Mouse (Mus musculus) limb, embryonic 13.5 days (tissue): Measurements from ENCODE around the gene Tef. TPM values are rescaled to one million over a fixed set of nuclear protein-coding genes. Genes with fewer than 3 reads are reported as not detected.

Experiments
- ATAC-seq: fragments of 200-750 bp; cut with Nextera tagmentation; 2 replicates; pipeline ENCODE4 v1.8.0; 2017; ENCODE audit warnings: low read depth, moderate number of reproducible peaks, moderate TSS enrichment; ENCODE audit not compliant: low FRiP score
- H3K27ac ChIP-seq: fragments of 300-500 bp; sonication (generic); 2 replicates; pipeline ENCODE4 v1.5.1; 2015; ENCODE audit warnings: inconsistent platforms, mild to moderate bottlenecking, moderate library complexity
- H3K27me3 ChIP-seq: fragments of 300-500 bp; sonication (generic); 2 replicates; pipeline ENCODE4 v1.6.1; 2015; ENCODE audit warnings: mild to moderate bottlenecking, inconsistent platforms
- H3K36me3 ChIP-seq: fragments of 300-500 bp; sonication (generic); 2 replicates; pipeline ENCODE4 v1.6.1; 2015; ENCODE audit warnings: inconsistent platforms, mild to moderate bottlenecking, moderate library complexity
- H3K4me1 ChIP-seq: fragments of 300-500 bp; sonication (generic); 2 replicates; pipeline ENCODE4 v1.6.1; 2015; ENCODE audit warnings: inconsistent platforms
- H3K4me2 ChIP-seq: fragments of 300-500 bp; sonication (generic); replicated peaks from 2 replicates; pipeline ENCODE4 v1.6.1; 2015; ENCODE audit warnings: inconsistent platforms, mild to moderate bottlenecking, moderate library complexity
- H3K4me3 ChIP-seq: fragments of 300-500 bp; sonication (generic); 2 replicates; pipeline ENCODE4 v1.5.1; 2015; ENCODE audit warnings: moderate library complexity, mild to moderate bottlenecking, inconsistent platforms
- H3K9ac ChIP-seq: fragments of 300-500 bp; sonication (generic); 2 replicates; pipeline ENCODE4 v1.6.1; 2015; ENCODE audit warnings: mild to moderate bottlenecking, inconsistent platforms
- H3K9me3 ChIP-seq: fragments of 300-500 bp; sonication (generic); 2 replicates; pipeline ENCODE4 v1.6.1; 2016; ENCODE audit warnings: inconsistent platforms
- WGBS: fragments of 180-500 bp; shearing (Covaris S2); methylation state at CpG from one replicate; pipeline ENCODE4 v1.1.7; 2015; 5-methylcytosine and 5-hydroxymethylcytosine counted together
- polyA plus RNA-seq: library from polyadenylated mRNA; unstranded; fragments of >200 nt; fragmentation: Nextera tagmentation; extraction: Ambion mirVana; gene quantifications from 2 replicates; pipeline ENCODE4 v1.2.1, GENCODE M21; 2015

The Tef gene
- polyA plus RNA-seq, 1 experiment from 2014 or later, result 25.4 TPM

GRCm38 (mm10) chr15:81857724-81858116 is 55.5 kb downstream of the Tef start:
- Histone ChIP-seq H3K36me3 (peaks cover 13% of the 10 kb centered on the region; the same call in 1 of the 2 replicates), H3K27ac (peak overlapping the region; percentile 95), H3K4me3 (peak overlapping the region; percentile 91), H3K27me3 (no peaks in the 10 kb centered on the region), H3K9me3 (no peaks in the 10 kb centered on the region), H3K4me2 (peak overlapping the region; percentile 96), H3K4me1 (peaks cover 18% of the 10 kb centered on the region), H3K9ac (peak overlapping the region; percentile 96)
- 0 out of 2 replicates have a peak, but pooled peaks have one; percentile 17 for ATAC-seq
- WGBS, result under 1% methylated on average over 33 of the region's 33 CpGs

- H3K9me3 ChIP-seq, result no peaks in the 10 kb centered on the region
- peak overlapping the region; percentile 95 for H3K27ac ChIP-seq
- peak overlapping the region; percentile 96 for H3K4me2 ChIP-seq
- no peaks in the 10 kb centered on the region for H3K27me3 ChIP-seq
- 0% methylated on average over 23 of the region's 23 CpGs for WGBS
- H3K9ac ChIP-seq, result peak overlapping the region; percentile 96
- H3K36me3 ChIP-seq, result peaks cover 9% of the 10 kb centered on the region; the same call in 1 of the 2 replicates
- H3K4me1 ChIP-seq, result peaks cover 18% of the 10 kb centered on the region
- H3K4me3 ChIP-seq, result peak overlapping the region; percentile 91
- peak; percentile 33; the same call in 1 of the 2 replicates for ATAC-seq
These were observed 55.9 kb downstream of the Tef start for GRCm38 (mm10) chr15:81858138-81858516.

- Histone ChIP-seq H3K4me2 (peak within 1 kb of the TSS; percentile 96), H3K4me1 (peaks cover 18% of the 10 kb centered on the region), H3K36me3 (peaks cover 8% of the 10 kb centered on the region; the same call in 1 of the 2 replicates), H3K27ac (peak within 1 kb of the TSS; percentile 95), H3K9me3 (no peaks in the 10 kb centered on the region), H3K4me3 (peak within 1 kb of the TSS; percentile 91), H3K9ac (peak within 1 kb of the TSS; percentile 96), H3K27me3 (no peaks in the 10 kb centered on the region)
- under 1% methylated on average over 44 of the region's 44 CpGs for WGBS
- peak; percentile 8; the same call in 1 of the 2 replicates for ATAC-seq
These were observed 56.5 kb downstream of the Tef start, which contains the start of gene Tob2 for GRCm38 (mm10) chr15:81858517-81859329. Gene Tob2, minus strand, starts transcription at chr15:81858796.

- Histone ChIP-seq H3K36me3 (peaks cover 11% of the 10 kb centered on the region), H3K4me1 (peaks cover 17% of the 10 kb centered on the region), H3K9ac (peak overlapping the region; percentile 96), H3K9me3 (no peaks in the 10 kb centered on the region), H3K27me3 (no peaks in the 10 kb centered on the region), H3K4me2 (peak overlapping the region; percentile 96), H3K4me3 (peak overlapping the region; percentile 91), H3K27ac (peak overlapping the region; percentile 95)
- ATAC-seq, result peak; percentile 86
- WGBS, result under 1% methylated on average over 39 of the region's 39 CpGs
These were observed 57.4 kb downstream of the Tef start for GRCm38 (mm10) chr15:81859330-81860255.

- Histone ChIP-seq H3K4me1 (peaks cover 9% of the 10 kb centered on the region; the same call in 1 of the 2 replicates), H3K27ac (peak overlapping the region; percentile 69; the same call in 1 of the 2 replicates), H3K36me3 (peaks cover 18% of the 10 kb centered on the region), H3K4me3 (peak overlapping the region; percentile 15), H3K9me3 (no peaks in the 10 kb centered on the region), H3K4me2 (peak overlapping the region; percentile 96), H3K9ac (no peak overlapping the region), H3K27me3 (no peaks in the 10 kb centered on the region)
- no peak for ATAC-seq
- WGBS, result 40% methylated on average over 8 of the region's 8 CpGs
These were observed 58.4 kb downstream of the Tef start for GRCm38 (mm10) chr15:81860471-81861135.

- no peak overlapping the region for H3K27ac ChIP-seq
- peaks cover 5% of the 10 kb centered on the region; the same call in 1 of the 2 replicates for H3K4me1 ChIP-seq
- WGBS, result 88% methylated on average over 7 of the region's 7 CpGs
- no peak overlapping the region for H3K4me3 ChIP-seq
- H3K9ac ChIP-seq, result no peak overlapping the region
- H3K4me2 ChIP-seq, result no peak overlapping the region
- H3K27me3 ChIP-seq, result no peaks in the 10 kb centered on the region
- peaks cover 54% of the 10 kb centered on the region for H3K36me3 ChIP-seq
- no peaks in the 10 kb centered on the region for H3K9me3 ChIP-seq
- ATAC-seq, result no peak
These were observed 62.0 kb downstream of the Tef start for GRCm38 (mm10) chr15:81864238-81864637.

GRCm38 (mm10) chr15:81869985-81870384 is 67.8 kb downstream of the Tef start:
- H3K4me3 ChIP-seq, result no peak overlapping the region; the same call in 1 of the 2 replicates
- no peak overlapping the region for H3K9ac ChIP-seq
- no peak overlapping the region for H3K4me2 ChIP-seq
- no peaks in the 10 kb centered on the region for H3K9me3 ChIP-seq
- ATAC-seq, result no peak
- 99% methylated on average over 5 of the region's 5 CpGs for WGBS
- peaks cover 15% of the 10 kb centered on the region for H3K4me1 ChIP-seq
- H3K27ac ChIP-seq, result no peak overlapping the region
- H3K36me3 ChIP-seq, result peaks cover 58% of the 10 kb centered on the region
- H3K27me3 ChIP-seq, result no peaks in the 10 kb centered on the region

GRCm38 (mm10) chr15:81871604-81872261 is 69.5 kb downstream of the Tef start, which contains the start of gene Phf5a:
Gene Phf5a, minus strand, starts transcription at chr15:81871911.
- peak within 1 kb of the TSS; percentile 92 for H3K4me2 ChIP-seq
- peak; percentile 88 for ATAC-seq
- WGBS, result under 1% methylated on average over 30 of the region's 30 CpGs

GRCm38 (mm10) chr15:81872262-81873136 is 70.3 kb downstream of the Tef start, which contains the start of gene Aco2:
Gene Aco2, plus strand, starts transcription at chr15:81872309.
- Histone ChIP-seq H3K4me1 (peaks cover 15% of the 10 kb centered on the region), H3K4me3 (peak within 1 kb of the TSS; percentile 97)

More at GRCm38 (mm10) chr15:81871604-81872261, 69.5 kb downstream of the Tef start, which contains the start of gene Phf5a:
- Histone ChIP-seq H3K4me1 (peaks cover 15% of the 10 kb centered on the region), H3K36me3 (peaks cover 41% of the 10 kb centered on the region), H3K4me3 (peak within 1 kb of the TSS; percentile 97), H3K27me3 (no peaks in the 10 kb centered on the region), H3K9me3 (no peaks in the 10 kb centered on the region), H3K9ac (peak within 1 kb of the TSS; percentile 86), H3K27ac (peak within 1 kb of the TSS; percentile 97)

More at GRCm38 (mm10) chr15:81872262-81873136, 70.3 kb downstream of the Tef start, which contains the start of gene Aco2:
- peak within 1 kb of the TSS; percentile 86 for H3K9ac ChIP-seq
- peak; percentile 91 for ATAC-seq
- H3K27me3 ChIP-seq, result no peaks in the 10 kb centered on the region
- WGBS, result under 1% methylated on average over 53 of the region's 53 CpGs
- no peaks in the 10 kb centered on the region for H3K9me3 ChIP-seq
- peak within 1 kb of the TSS; percentile 92 for H3K4me2 ChIP-seq
- H3K36me3 ChIP-seq, result peaks cover 33% of the 10 kb centered on the region
- peak within 1 kb of the TSS; percentile 97 for H3K27ac ChIP-seq
